Mouse (Mus musculus): ENCODE results near the gene Smarca4.

Smarca4 gene

GRCm38 (mm10) chr9:21715298-21715697 is 99.3 kb downstream of the Smarca4 start:
- no peak for DNase-seq (ENCODE audit: low read depth in 2 of 2, low spot score in 2 of 2)

- no peak for DNase-seq (ENCODE audit: low read depth in 2 of 2, low spot score in 2 of 2)
Observed at GRCm38 (mm10) chr9:21717015-21717414, 101.0 kb downstream of the Smarca4 start.

- no peak for DNase-seq (ENCODE audit: low read depth in 2 of 2, low spot score in 2 of 2)
Observed at GRCm38 (mm10) chr9:21721036-21721435, 105.1 kb downstream of the Smarca4 start.

- DNase-seq (ENCODE audit: low read depth in 2 of 2, low spot score in 2 of 2), result peak; percentile 26 to 41
Observed at GRCm38 (mm10) chr9:21723377-21724146, 107.6 kb downstream of the Smarca4 start, which contains the start of gene Ldlr. Gene Ldlr (plus strand): TSS chr9:21723483.

- peak; percentile 69 to 83 for DNase-seq (ENCODE audit: low read depth in 2 of 2, low spot score in 2 of 2)
Observed at GRCm38 (mm10) chr9:21724147-21724536, 108.2 kb downstream of the Smarca4 start.

GRCm38 (mm10) chr9:21725224-21726121 is 109.5 kb downstream of the Smarca4 start:
- no peak for DNase-seq (ENCODE audit: low read depth in 2 of 2, low spot score in 2 of 2)

GRCm38 (mm10) chr9:21726218-21726975 is 110.4 kb downstream of the Smarca4 start:
- DNase-seq (ENCODE audit: low read depth in 2 of 2, low spot score in 2 of 2), result no peak

- no peak for DNase-seq (ENCODE audit: low read depth in 2 of 2, low spot score in 2 of 2)
Observed at GRCm38 (mm10) chr9:21728261-21728832, 112.4 kb downstream of the Smarca4 start.

GRCm38 (mm10) chr9:21729264-21729663 is 113.3 kb downstream of the Smarca4 start:
- no peak for DNase-seq (ENCODE audit: low read depth in 2 of 2, low spot score in 2 of 2)

- DNase-seq (ENCODE audit: low read depth in 2 of 2, low spot score in 2 of 2), result no peak
Observed at GRCm38 (mm10) chr9:21732288-21732687, 116.3 kb downstream of the Smarca4 start.

- no peak for DNase-seq (ENCODE audit: low read depth in 2 of 2, low spot score in 2 of 2)
Observed at GRCm38 (mm10) chr9:21733446-21733845, 117.5 kb downstream of the Smarca4 start.

GRCm38 (mm10) chr9:21733989-21734388 is 118.0 kb downstream of the Smarca4 start:
- no peak for DNase-seq (ENCODE audit: low read depth in 2 of 2, low spot score in 2 of 2)

GRCm38 (mm10) chr9:21735126-21735525 is 119.2 kb downstream of the Smarca4 start:
- DNase-seq (ENCODE audit: low read depth in 2 of 2, low spot score in 2 of 2), result no peak

GRCm38 (mm10) chr9:21736580-21736979 is 120.6 kb downstream of the Smarca4 start:
- DNase-seq (ENCODE audit: low read depth in 2 of 2, low spot score in 2 of 2), result no peak

GRCm38 (mm10) chr9:21737188-21737587 is 121.2 kb downstream of the Smarca4 start:
- DNase-seq (ENCODE audit: low read depth in 2 of 2, low spot score in 2 of 2), result no peak

GRCm38 (mm10) chr9:21738776-21739175 is 122.8 kb downstream of the Smarca4 start:
- DNase-seq (ENCODE audit: low read depth in 2 of 2, low spot score in 2 of 2), result no peak

GRCm38 (mm10) chr9:21740427-21740826 is 124.5 kb downstream of the Smarca4 start:
- no peak for DNase-seq (ENCODE audit: low read depth in 2 of 2, low spot score in 2 of 2)

- no peak for DNase-seq (ENCODE audit: low read depth in 2 of 2, low spot score in 2 of 2)
Observed at GRCm38 (mm10) chr9:21741514-21741913, 125.5 kb downstream of the Smarca4 start.

GRCm38 (mm10) chr9:21747238-21747774 is 131.3 kb downstream of the Smarca4 start:
- no peak for DNase-seq (ENCODE audit: low read depth in 2 of 2, low spot score in 2 of 2)

- no peak for DNase-seq (ENCODE audit: low read depth in 2 of 2, low spot score in 2 of 2)
Observed at GRCm38 (mm10) chr9:21748033-21748432, 132.1 kb downstream of the Smarca4 start.

GRCm38 (mm10) chr9:21748491-21748890 is 132.5 kb downstream of the Smarca4 start:
- DNase-seq (ENCODE audit: low read depth in 2 of 2, low spot score in 2 of 2), result no peak

Measured in CD8-positive naive resting alpha-beta T cell, adult 2 months (primary cell).